Mouse (Mus musculus): ENCODE results near the gene Bach2.

GRCm38 (mm10) chr4:32347711-32348110 lies 109.1 kb downstream of the Bach2 start:
- TF ChIP-seq POLR2A (IDR thresholded peaks at IDR 0.05; ENCODE audit: insufficient read depth, low read length) (no peak), CTCF (IDR thresholded peaks at IDR 0.05; ENCODE audit: low read depth, low read length) (no peak)
